Mouse (Mus musculus) hindbrain, embryonic 13.5 days (tissue): ENCODE measurements at regions not wholly inside any gene's neighbourhood (a gene's known extent, or its start where the extent isn't known, plus 50 kb on each side); places are given as distances from the start of the nearest gene placed in this dataset.

ENCODE experiments used
- ATAC-seq: fragments of 200-750 bp; cut with Nextera tagmentation; 2 replicates; pipeline ENCODE4 v1.8.0; 2017; ENCODE audit warnings: moderate TSS enrichment; ENCODE audit not compliant: low FRiP score
- H3K27ac ChIP-seq: fragments of 300-500 bp; sonication (generic); 2 replicates; pipeline ENCODE4 v1.5.1; 2015; ENCODE audit warnings: inconsistent platforms, mild to moderate bottlenecking, moderate library complexity
- H3K27me3 ChIP-seq: fragments of 300-500 bp; sonication (generic); 2 replicates; pipeline ENCODE4 v1.6.1; 2015; ENCODE audit warnings: mild to moderate bottlenecking, inconsistent platforms
- H3K36me3 ChIP-seq: fragments of 300-500 bp; sonication (generic); 2 replicates; pipeline ENCODE4 v1.6.1; 2015; ENCODE audit warnings: mild to moderate bottlenecking, inconsistent platforms
- H3K4me1 ChIP-seq: fragments of 300-500 bp; sonication (generic); replicated peaks from 2 replicates; pipeline ENCODE4 v1.6.1; 2015; ENCODE audit warnings: inconsistent platforms
- H3K4me2 ChIP-seq: fragments of 300-500 bp; sonication (generic); 2 replicates; pipeline ENCODE4 v1.6.1; 2015; ENCODE audit warnings: inconsistent platforms, mild to moderate bottlenecking, moderate library complexity
- H3K4me3 ChIP-seq: fragments of 300-500 bp; sonication (generic); 2 replicates; pipeline ENCODE4 v1.5.1; 2015; ENCODE audit warnings: mild to moderate bottlenecking, inconsistent platforms
- H3K9ac ChIP-seq: fragments of 300-500 bp; sonication (generic); 2 replicates; pipeline ENCODE4 v1.6.1; 2015; ENCODE audit warnings: mild to moderate bottlenecking, inconsistent platforms
- H3K9me3 ChIP-seq: fragments of 300-500 bp; sonication (generic); 2 replicates; pipeline ENCODE4 v1.6.1; 2016; ENCODE audit warnings: inconsistent platforms
- WGBS: fragments of 180-500 bp; shearing (Covaris S2); methylation state at CpG from one replicate; pipeline ENCODE4 v1.1.7; 2015; 5-methylcytosine and 5-hydroxymethylcytosine counted together

GRCm38 (mm10) chr7:71456421-71456820 lies 105.1 kb upstream of the Gm10295 start:
- Histone ChIP-seq H3K27me3 (no peaks in the 10 kb centered on the region), H3K36me3 (0 out of 2 replicates have a peak, but pooled peaks cover 3% of the 10 kb centered on the region), H3K27ac (no peak overlapping the region), H3K9ac (no peak overlapping the region), H3K4me3 (no peak overlapping the region), H3K4me2 (no peak overlapping the region), H3K9me3 (no peaks in the 10 kb centered on the region), H3K4me1 (no peaks in the 10 kb centered on the region)
- ATAC-seq = no peak
- WGBS = 87% methylated on average over 13 of the region's 13 CpGs

- ATAC-seq = no peak
- H3K9me3 ChIP-seq = no peaks in the 10 kb centered on the region
- WGBS = 85% methylated on average over 11 of the region's 11 CpGs
- H3K36me3 ChIP-seq = no peaks in the 10 kb centered on the region
- no peak overlapping the region for H3K9ac ChIP-seq
- H3K4me1 ChIP-seq = no peaks in the 10 kb centered on the region
- H3K4me3 ChIP-seq = no peak overlapping the region
- H3K27ac ChIP-seq = no peak overlapping the region
- no peak overlapping the region for H3K4me2 ChIP-seq
- no peaks in the 10 kb centered on the region for H3K27me3 ChIP-seq
Observed at GRCm38 (mm10) chr7:71440330-71441240, 89.3 kb upstream of the Gm10295 start.

- no peaks in the 10 kb centered on the region for H3K4me1 ChIP-seq
- no peak for ATAC-seq
- no peaks in the 10 kb centered on the region for H3K9me3 ChIP-seq
- no peaks in the 10 kb centered on the region for H3K27me3 ChIP-seq
- H3K4me3 ChIP-seq = no peak overlapping the region
- no peak overlapping the region for H3K4me2 ChIP-seq
- H3K9ac ChIP-seq = no peak overlapping the region
- H3K27ac ChIP-seq = no peak overlapping the region
- no peaks in the 10 kb centered on the region for H3K36me3 ChIP-seq
- 75% methylated on average over 2 of the region's 2 CpGs for WGBS
Observed at GRCm38 (mm10) chr7:71425982-71426381, 74.7 kb upstream of the Gm10295 start.

GRCm38 (mm10) chr7:71419261-71419660 lies 68.0 kb upstream of the Gm10295 start:
- no peak overlapping the region for H3K27ac ChIP-seq
- no peak overlapping the region for H3K9ac ChIP-seq
- no peaks in the 10 kb centered on the region for H3K27me3 ChIP-seq
- no peak overlapping the region for H3K4me3 ChIP-seq
- H3K4me1 ChIP-seq = no peaks in the 10 kb centered on the region
- 86% methylated on average over 5 of the region's 5 CpGs for WGBS
- no peaks in the 10 kb centered on the region for H3K9me3 ChIP-seq
- H3K36me3 ChIP-seq = no peaks in the 10 kb centered on the region
- no peak overlapping the region for H3K4me2 ChIP-seq
- no peak for ATAC-seq

GRCm38 (mm10) chr7:71418856-71419255 lies 67.6 kb upstream of the Gm10295 start:
- ATAC-seq = no peak
- Histone ChIP-seq H3K4me3 (no peak overlapping the region), H3K9ac (no peak overlapping the region), H3K27me3 (no peaks in the 10 kb centered on the region), H3K9me3 (no peaks in the 10 kb centered on the region), H3K4me1 (no peaks in the 10 kb centered on the region), H3K36me3 (no peaks in the 10 kb centered on the region), H3K27ac (no peak overlapping the region), H3K4me2 (no peak overlapping the region)
- WGBS = 74% methylated on average over 3 of the region's 3 CpGs

GRCm38 (mm10) chr7:71414756-71415155 lies 63.5 kb upstream of the Gm10295 start:
- H3K36me3 ChIP-seq = no peaks in the 10 kb centered on the region
- peaks cover 8% of the 10 kb centered on the region; the same call in 1 of the 2 replicates for H3K27me3 ChIP-seq
- peaks cover 8% of the 10 kb centered on the region for H3K4me1 ChIP-seq
- WGBS = 75% methylated on average over 2 of the region's 2 CpGs
- no peak overlapping the region for H3K4me3 ChIP-seq
- H3K27ac ChIP-seq = no peak overlapping the region
- no peaks in the 10 kb centered on the region for H3K9me3 ChIP-seq
- ATAC-seq = no peak
- H3K9ac ChIP-seq = no peak overlapping the region
- H3K4me2 ChIP-seq = no peak overlapping the region

GRCm38 (mm10) chr7:71413121-71413520 lies 61.8 kb upstream of the Gm10295 start:
- WGBS = 95% methylated on average over 6 of the region's 6 CpGs

GRCm38 (mm10) chr7:71412079-71412478 lies 60.8 kb upstream of the Gm10295 start:
- no peaks in the 10 kb centered on the region for H3K36me3 ChIP-seq
- no peaks in the 10 kb centered on the region for H3K9me3 ChIP-seq
- H3K4me3 ChIP-seq = peak overlapping the region; percentile 34
- H3K4me1 ChIP-seq = peaks cover 8% of the 10 kb centered on the region
- H3K27ac ChIP-seq = no peak overlapping the region
- peak overlapping the region; percentile 61; the same call in 1 of the 2 replicates for H3K9ac ChIP-seq
- peaks cover 16% of the 10 kb centered on the region; the same call in 1 of the 2 replicates for H3K27me3 ChIP-seq
- H3K4me2 ChIP-seq = peak overlapping the region; percentile 62
- WGBS = 5% methylated on average over 12 of the region's 12 CpGs
- peak; percentile 84 for ATAC-seq

More at GRCm38 (mm10) chr7:71413121-71413520, 61.8 kb upstream of the Gm10295 start:
- Histone ChIP-seq H3K27me3 (peaks cover 16% of the 10 kb centered on the region; the same call in 1 of the 2 replicates), H3K27ac (no peak overlapping the region), H3K4me2 (no peak overlapping the region), H3K4me1 (peaks cover 8% of the 10 kb centered on the region), H3K9me3 (no peaks in the 10 kb centered on the region), H3K9ac (no peak overlapping the region), H3K4me3 (no peak overlapping the region), H3K36me3 (no peaks in the 10 kb centered on the region)
- ATAC-seq = no peak

GRCm38 (mm10) chr7:71411293-71412011 lies 60.2 kb upstream of the Gm10295 start:
- ATAC-seq = peak; percentile 87
- 2% methylated on average over 14 of the region's 14 CpGs for WGBS
- Histone ChIP-seq H3K4me3 (peak overlapping the region; percentile 34), H3K4me2 (peak overlapping the region; percentile 62), H3K36me3 (no peaks in the 10 kb centered on the region), H3K9me3 (no peaks in the 10 kb centered on the region), H3K9ac (peak overlapping the region; percentile 61), H3K27ac (peak overlapping the region; percentile 71), H3K4me1 (peaks cover 8% of the 10 kb centered on the region), H3K27me3 (peaks cover 17% of the 10 kb centered on the region; the same call in 1 of the 2 replicates)

GRCm38 (mm10) chr7:71409903-71410302 lies 58.6 kb upstream of the Gm10295 start:
- H3K9me3 ChIP-seq = no peaks in the 10 kb centered on the region
- no peak overlapping the region for H3K4me2 ChIP-seq
- no peaks in the 10 kb centered on the region for H3K36me3 ChIP-seq
- H3K4me3 ChIP-seq = no peak overlapping the region
- no peak overlapping the region for H3K9ac ChIP-seq
- peaks cover 21% of the 10 kb centered on the region; the same call in 1 of the 2 replicates for H3K27me3 ChIP-seq
- H3K27ac ChIP-seq = no peak overlapping the region
- 79% methylated on average over 9 of the region's 9 CpGs for WGBS
- ATAC-seq = no peak
- H3K4me1 ChIP-seq = peaks cover 8% of the 10 kb centered on the region

GRCm38 (mm10) chr7:71409061-71409460 lies 57.8 kb upstream of the Gm10295 start:
- no peak for ATAC-seq
- no peaks in the 10 kb centered on the region for H3K9me3 ChIP-seq
- no peaks in the 10 kb centered on the region for H3K36me3 ChIP-seq
- H3K4me2 ChIP-seq = no peak overlapping the region
- peaks cover 8% of the 10 kb centered on the region for H3K4me1 ChIP-seq
- H3K9ac ChIP-seq = no peak overlapping the region
- WGBS = 62% methylated on average over 5 of the region's 5 CpGs
- H3K4me3 ChIP-seq = no peak overlapping the region
- H3K27me3 ChIP-seq = peaks cover 21% of the 10 kb centered on the region; the same call in 1 of the 2 replicates
- H3K27ac ChIP-seq = no peak overlapping the region

GRCm38 (mm10) chr7:71406283-71406682 lies 55.0 kb upstream of the Gm10295 start:
- H3K4me1 ChIP-seq = peaks cover 2% of the 10 kb centered on the region
- H3K4me3 ChIP-seq = no peak overlapping the region
- WGBS = 74% methylated on average over 8 of the region's 8 CpGs
- no peak overlapping the region for H3K27ac ChIP-seq
- no peak overlapping the region for H3K4me2 ChIP-seq
- no peak for ATAC-seq
- no peaks in the 10 kb centered on the region for H3K9me3 ChIP-seq
- no peaks in the 10 kb centered on the region for H3K36me3 ChIP-seq
- no peak overlapping the region for H3K9ac ChIP-seq
- peaks cover 21% of the 10 kb centered on the region; the same call in 1 of the 2 replicates for H3K27me3 ChIP-seq
